Mouse (Mus musculus) cerebellum, adult 2 months (tissue): Measurements from ENCODE around the gene Mycn.

Source experiments
- CTCF ChIP-seq: fragments of 200-500 bp; IDR thresholded peaks from 2 replicates; pipeline ENCODE4 v1.5.1; 2011; ENCODE audit warnings: low read depth, mild to moderate bottlenecking, control low read depth, low read length, moderate library complexity, borderline replicate concordance; ENCODE audit not compliant: insufficient read depth
- POLR2A ChIP-seq: fragments of 200-500 bp; IDR thresholded peaks from 2 replicates; pipeline ENCODE4 v1.6.1; 2011; ENCODE audit warnings: low read length, control low read depth, borderline replicate concordance; ENCODE audit not compliant: insufficient read depth

- TF ChIP-seq CTCF (no peak), POLR2A (no peak)
Measured at GRCm38 (mm10) chr12:12906321-12906720, 35.4 kb downstream of the Mycn start.
